Mouse (Mus musculus) limb, embryonic 14.5 days (tissue): ENCODE results near the gene Tmem50a. TPM values are rescaled to one million over a fixed set of nuclear protein-coding genes. Genes with fewer than 3 reads are reported as not detected.

Source experiments
- ATAC-seq: fragments of 200-750 bp; cut with Nextera tagmentation; 2 replicates; pipeline ENCODE4 v1.8.0; 2017; ENCODE audit warnings: low read depth, moderate number of reproducible peaks, moderate TSS enrichment; ENCODE audit not compliant: low FRiP score
- DNase-seq: peaks from one replicate; pipeline ENCODE4 v3.0.0-alpha.2; 2015; ENCODE audit warnings: low spot score
- H3K27ac ChIP-seq: fragments of 300-500 bp; sonication (generic); replicated peaks from 2 replicates; pipeline ENCODE4 v1.5.1; 2014; ENCODE audit warnings: low read depth, mild to moderate bottlenecking, low read length, moderate library complexity, mixed read lengths
- H3K27me3 ChIP-seq: fragments of 300-500 bp; sonication (generic); 2 replicates; pipeline ENCODE4 v1.6.1; 2014; ENCODE audit warnings: low read length, mixed read lengths; ENCODE audit not compliant: control insufficient read depth, insufficient read depth
- H3K36me3 ChIP-seq: fragments of 300-500 bp; sonication (generic); 2 replicates; pipeline ENCODE4 v1.6.1; 2014; ENCODE audit warnings: mild to moderate bottlenecking, low read length, moderate library complexity, mixed read lengths; ENCODE audit not compliant: control insufficient read depth, insufficient read depth
- H3K4me1 ChIP-seq: fragments of 300-500 bp; sonication (generic); 2 replicates; pipeline ENCODE4 v1.6.1; 2014; ENCODE audit warnings: antibody characterized with exemption, low read length, mixed read lengths; ENCODE audit not compliant: control insufficient read depth, insufficient read depth
- H3K4me2 ChIP-seq: fragments of 300-500 bp; sonication (generic); replicated peaks from 2 replicates; pipeline ENCODE4 v1.6.1; 2014; ENCODE audit warnings: low read depth, mild to moderate bottlenecking, low read length, moderate library complexity; ENCODE audit not compliant: severe bottlenecking
- H3K4me3 ChIP-seq: fragments of 300-500 bp; sonication (generic); replicated peaks from 2 replicates; pipeline ENCODE4 v1.5.1; 2014; ENCODE audit warnings: low read length
- H3K9ac ChIP-seq: fragments of 300-500 bp; sonication (generic); 2 replicates; pipeline ENCODE4 v1.6.1; 2014; ENCODE audit warnings: mild to moderate bottlenecking, low read depth, low read length, moderate library complexity; ENCODE audit not compliant: severe bottlenecking
- H3K9me3 ChIP-seq: fragments of 300-500 bp; sonication (generic); 2 replicates; pipeline ENCODE4 v1.6.1; 2016; ENCODE audit warnings: low read length; ENCODE audit not compliant: control insufficient read depth
- POLR2A ChIP-seq: fragments of 200-500 bp; IDR thresholded peaks from 2 replicates; pipeline ENCODE4 v1.8.0; 2012; ENCODE audit warnings: inconsistent platforms, mild to moderate bottlenecking, moderate library complexity, borderline replicate concordance; ENCODE audit not compliant: insufficient read depth, insufficient read length; ENCODE audit errors: extremely low read depth
- WGBS: fragments of 180-500 bp; shearing (Covaris S2); extraction: QIAGEN DNeasy Blood & Tissue Kit; methylation state at CpG from one replicate; pipeline ENCODE4 v1.1.7; 2014; 5-methylcytosine and 5-hydroxymethylcytosine counted together
- polyA plus RNA-seq, 2 experiments: library from polyadenylated mRNA; depleted of rRNA in 1 of 2; stranded (reverse) in 1 of 2; unstranded in 1 of 2; fragments of >200 nt; fragmentation: Nextera tagmentation in 1 of 2; extraction: Ambion mirVana in 1 of 2; gene quantifications; 2 replicates each; pipeline versions ENCODE4 v1.2.1 to v1.2.3; 2012 to 2014

The Tmem50a gene
- polyA plus RNA-seq, 2 experiments = 119 to 166 TPM

- no peaks in the 10 kb centered on the region for H3K9me3 ChIP-seq
- H3K36me3 ChIP-seq = no peaks in the 10 kb centered on the region
- H3K4me3 ChIP-seq = no peak overlapping the region
- TF ChIP-seq POLR2A = no peak
- no peak overlapping the region for H3K27ac ChIP-seq
- H3K9ac ChIP-seq = no peak overlapping the region
- DNase-seq = no peak
- WGBS = 27% methylated on average over 7 of the region's 7 CpGs
- no peak for ATAC-seq
- H3K27me3 ChIP-seq = no peaks in the 10 kb centered on the region
- H3K4me2 ChIP-seq = no peak overlapping the region
- H3K4me1 ChIP-seq = no peaks in the 10 kb centered on the region; the same call in 1 of the 2 replicates
Observed at GRCm38 (mm10) chr4:134883266-134883665, 31.6 kb downstream of the Tmem50a start.

- 37% methylated on average over 6 of the region's 6 CpGs for WGBS
- peak overlapping the region; percentile 28 for H3K4me3 ChIP-seq
- H3K9me3 ChIP-seq = no peaks in the 10 kb centered on the region
- H3K27ac ChIP-seq = no peak overlapping the region
- H3K4me2 ChIP-seq = peak overlapping the region; percentile 49
- no peak for ATAC-seq
- 0 out of 2 replicates have a peak overlapping the region, but pooled peaks have one; percentile 29 for H3K9ac ChIP-seq
- no peak for TF ChIP-seq POLR2A
- no peaks in the 10 kb centered on the region; the same call in 1 of the 2 replicates for H3K4me1 ChIP-seq
- no peak for DNase-seq
- no peaks in the 10 kb centered on the region for H3K36me3 ChIP-seq
- no peaks in the 10 kb centered on the region for H3K27me3 ChIP-seq
Observed at GRCm38 (mm10) chr4:134880041-134880440, 34.8 kb downstream of the Tmem50a start.

DNA sequence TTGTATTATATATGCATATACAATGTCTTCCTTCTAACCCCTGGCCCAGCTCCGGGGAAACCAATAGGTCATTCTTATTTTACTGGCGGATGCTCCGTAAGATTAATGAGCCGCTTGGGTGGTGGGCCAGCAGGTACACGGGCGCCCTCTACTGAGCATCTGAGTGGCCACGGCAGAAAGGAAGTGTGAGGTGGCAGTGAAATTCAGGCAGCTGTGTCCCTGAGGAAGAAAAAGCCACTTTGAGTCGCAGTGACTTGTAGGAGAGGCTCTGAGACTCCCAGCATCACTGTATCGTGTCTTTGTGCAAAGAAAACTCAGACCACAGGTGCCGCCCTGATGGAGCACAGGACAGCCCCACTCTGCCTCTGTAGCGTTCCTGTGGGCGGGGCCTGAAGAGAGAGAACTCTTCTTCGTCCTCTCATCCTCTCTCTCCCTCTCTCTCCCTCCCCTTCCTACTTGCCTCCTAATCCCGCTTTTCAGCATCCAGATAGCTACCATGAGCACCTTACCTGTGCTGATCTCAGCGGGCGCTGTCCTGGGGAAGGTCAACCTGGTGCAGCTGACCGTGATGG, 35.3 kb downstream of the Tmem50a start:
- Histone ChIP-seq H3K27me3 (no peaks in the 10 kb centered on the region), H3K4me2 (peak overlapping the region; percentile 49), H3K9ac (peak overlapping the region; percentile 29; the same call in 1 of the 2 replicates), H3K4me1 (no peaks in the 10 kb centered on the region; the same call in 1 of the 2 replicates), H3K9me3 (no peaks in the 10 kb centered on the region), H3K27ac (no peak overlapping the region), H3K4me3 (peak overlapping the region; percentile 28), H3K36me3 (no peaks in the 10 kb centered on the region)
- ATAC-seq = no peak
- peak; percentile 70 for DNase-seq
- 2% methylated on average over 15 of the region's 17 CpGs for WGBS
- no peak for TF ChIP-seq POLR2A

DNA sequence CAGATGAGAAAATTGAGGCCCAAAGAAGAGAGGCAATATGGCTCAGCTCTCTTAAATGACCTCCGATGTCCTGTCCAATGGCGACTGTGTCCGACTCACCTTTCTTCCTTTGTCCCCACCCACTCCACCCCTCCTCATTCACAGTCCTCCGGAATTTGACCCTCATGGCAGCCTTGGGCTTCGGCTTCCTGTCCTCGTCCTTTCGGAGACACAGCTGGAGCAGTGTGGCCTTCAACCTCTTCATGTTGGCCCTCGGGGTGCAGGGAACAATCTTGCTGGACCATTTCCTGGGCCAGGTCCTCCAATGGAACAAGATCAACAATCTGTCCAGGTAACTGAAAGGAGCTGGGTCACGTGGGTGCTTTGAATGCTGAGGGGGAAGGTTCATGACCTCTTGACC, 38.7 kb downstream of the Tmem50a start:
- ATAC-seq (no peak), DNase-seq (no peak)
- Histone ChIP-seq H3K4me1 (no peaks in the 10 kb centered on the region; the same call in 1 of the 2 replicates), H3K27me3 (no peaks in the 10 kb centered on the region), H3K36me3 (no peaks in the 10 kb centered on the region), H3K4me3 (no peak overlapping the region), H3K9me3 (no peaks in the 10 kb centered on the region), H3K9ac (no peak overlapping the region), H3K4me2 (no peak overlapping the region), H3K27ac (no peak overlapping the region)
- WGBS = 83% methylated on average over 9 of the region's 9 CpGs
- TF ChIP-seq POLR2A = no peak

GRCm38 (mm10) chr4:134871950-134872349, 42.9 kb downstream of the Tmem50a start:
- Histone ChIP-seq H3K27me3 (peaks cover 17% of the 10 kb centered on the region; the same call in 1 of the 2 replicates), H3K4me2 (no peak overlapping the region), H3K4me3 (no peak overlapping the region), H3K27ac (no peak overlapping the region), H3K9ac (no peak overlapping the region), H3K4me1 (no peaks in the 10 kb centered on the region), H3K9me3 (no peaks in the 10 kb centered on the region), H3K36me3 (no peaks in the 10 kb centered on the region)
- DNase-seq = no peak
- ATAC-seq = no peak
- TF ChIP-seq POLR2A = no peak
- 24% methylated on average over 2 of the region's 2 CpGs for WGBS
